Mouse (Mus musculus) embryonic facial prominence, embryonic 15.5 days (tissue): Measurements from ENCODE around the gene Btnl2. TPM values are rescaled to one million over a fixed set of nuclear protein-coding genes. Genes with fewer than 3 reads are reported as not detected.
"Not testable (repeated sequence)": the region's sequence is repeated elsewhere in the genome, so short reads cannot be mapped to it uniquely, and the experiment has no call there.

ENCODE experiments used
- ATAC-seq: fragments of 200-750 bp; cut with Nextera tagmentation; 2 replicates; pipeline ENCODE4 v1.8.0; 2017; ENCODE audit warnings: low read depth, moderate TSS enrichment; ENCODE audit not compliant: insufficient number of reproducible peaks, low FRiP score, low TSS enrichment
- H3K27ac ChIP-seq: fragments of 300-500 bp; sonication (generic); replicated peaks from 2 replicates; pipeline ENCODE4 v1.5.1; 2015; ENCODE audit warnings: mild to moderate bottlenecking, inconsistent platforms
- H3K27me3 ChIP-seq: fragments of 300-500 bp; sonication (generic); 2 replicates; pipeline ENCODE4 v1.6.1; 2015; ENCODE audit warnings: inconsistent platforms
- H3K36me3 ChIP-seq: fragments of 300-500 bp; sonication (generic); 2 replicates; pipeline ENCODE4 v1.6.1; 2015; ENCODE audit warnings: mild to moderate bottlenecking, inconsistent platforms
- H3K4me1 ChIP-seq: fragments of 300-500 bp; sonication (generic); 2 replicates; pipeline ENCODE4 v1.6.1; 2015; ENCODE audit warnings: inconsistent platforms
- H3K4me2 ChIP-seq: fragments of 300-500 bp; sonication (generic); replicated peaks from 2 replicates; pipeline ENCODE4 v1.6.1; 2015; ENCODE audit warnings: mild to moderate bottlenecking, inconsistent platforms
- H3K4me3 ChIP-seq: fragments of 300-500 bp; sonication (generic); replicated peaks from 2 replicates; pipeline ENCODE4 v1.5.1; 2015; ENCODE audit warnings: mild to moderate bottlenecking, inconsistent platforms
- H3K9ac ChIP-seq: fragments of 300-500 bp; sonication (generic); 2 replicates; pipeline ENCODE4 v1.6.1; 2015; ENCODE audit warnings: inconsistent platforms
- H3K9me3 ChIP-seq: fragments of 300-500 bp; sonication (generic); replicated peaks from 2 replicates; pipeline ENCODE4 v1.6.1; 2016; ENCODE audit warnings: inconsistent platforms
- WGBS: fragments of 180-500 bp; shearing (Covaris S2); methylation state at CpG from one replicate; pipeline ENCODE4 v1.1.7; 2015; 5-methylcytosine and 5-hydroxymethylcytosine counted together
- polyA plus RNA-seq: library from polyadenylated mRNA; unstranded; fragments of >200 nt; fragmentation: Nextera tagmentation; extraction: Ambion mirVana; gene quantifications from 2 replicates; pipeline ENCODE4 v1.2.1, GENCODE M21; 2015

Gene Btnl2
- 0.24 and 0.30 TPM in 2 replicates for polyA plus RNA-seq

DNA sequence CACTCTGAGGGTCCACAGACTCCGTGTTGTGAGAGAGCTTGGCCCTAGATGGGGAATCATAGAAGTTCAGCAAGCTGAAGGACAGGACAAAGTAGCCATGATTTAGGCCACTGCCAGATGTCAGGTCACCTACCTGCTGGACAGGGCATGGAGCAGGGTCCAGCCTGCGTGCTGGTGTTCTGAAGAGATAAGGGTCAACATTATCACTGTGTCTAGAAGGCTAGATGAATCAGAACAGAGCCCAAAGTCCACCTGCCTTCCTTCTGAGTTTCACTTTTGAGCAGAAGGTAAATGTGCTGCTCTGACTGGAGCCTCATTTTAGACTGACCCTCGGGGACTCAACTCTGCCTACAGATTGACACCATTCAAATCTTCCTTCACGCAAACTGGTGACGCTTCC is at the start of gene Btnl2:
Gene Btnl2, plus strand, starts transcription at position 284 of the 400 bp plus-strand sequence.
- 82% methylated on average over 5 of the region's 5 CpGs for WGBS
- no peaks in the 10 kb centered on the region for H3K9me3 ChIP-seq

DNA sequence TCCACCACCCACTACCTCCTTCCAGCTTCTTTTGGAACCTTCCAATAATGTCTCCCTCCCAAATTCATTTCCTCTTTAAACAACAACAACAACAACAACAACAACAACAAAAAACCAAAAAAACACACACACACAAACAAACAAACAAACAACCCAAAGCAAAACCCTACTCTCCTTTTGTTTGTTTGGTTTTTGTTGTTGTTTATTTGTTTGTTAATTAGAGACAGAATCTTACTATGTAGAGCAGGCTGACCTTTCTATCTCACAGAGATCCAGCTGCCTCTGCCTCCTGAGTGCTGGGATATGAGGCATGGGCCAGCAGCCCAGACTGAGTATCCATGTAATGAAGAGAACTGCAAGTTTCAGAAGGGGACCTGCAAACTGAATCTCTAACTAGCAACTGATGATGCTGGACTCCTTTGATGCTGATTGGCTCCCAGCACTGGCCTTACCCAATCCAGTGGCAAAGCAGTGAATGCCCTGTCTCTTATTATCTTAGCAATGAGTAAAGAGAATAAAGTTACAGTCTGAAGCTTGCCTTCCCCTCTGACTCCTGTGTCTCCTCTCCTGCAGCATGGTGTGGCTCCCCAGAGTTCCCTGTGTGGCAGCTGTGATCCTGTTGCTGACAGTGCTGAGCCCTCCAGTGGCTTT is 49.1 kb upstream of the Btnl2 start, which contains the start of gene H2-Eb1:
Gene H2-Eb1, plus strand, starts transcription at position 488 of the 651 bp plus-strand sequence.
- H3K9me3 ChIP-seq: no peaks in the 10 kb centered on the region
- peak; percentile 74 for ATAC-seq
- no peak within 1 kb of the TSS for H3K27ac ChIP-seq
- no peak within 1 kb of the TSS for H3K9ac ChIP-seq
- 0 out of 2 replicates have a peak, but pooled peaks cover 8% of the 10 kb centered on the region for H3K4me1 ChIP-seq
- H3K36me3 ChIP-seq: no peaks in the 10 kb centered on the region
- H3K27me3 ChIP-seq: no peaks in the 10 kb centered on the region; the same call in 1 of the 2 replicates
- H3K4me2 ChIP-seq: no peak within 1 kb of the TSS
- no peak within 1 kb of the TSS for H3K4me3 ChIP-seq

More for the DNA sequence above, at the start of gene Btnl2:
- Histone ChIP-seq H3K4me1 (no peaks in the 10 kb centered on the region), H3K9ac (no peak within 1 kb of the TSS), H3K27me3 (no peaks in the 10 kb centered on the region), H3K4me2 (no peak within 1 kb of the TSS), H3K36me3 (no peaks in the 10 kb centered on the region), H3K27ac (no peak within 1 kb of the TSS), H3K4me3 (no peak within 1 kb of the TSS)
- ATAC-seq: no peak

DNA sequence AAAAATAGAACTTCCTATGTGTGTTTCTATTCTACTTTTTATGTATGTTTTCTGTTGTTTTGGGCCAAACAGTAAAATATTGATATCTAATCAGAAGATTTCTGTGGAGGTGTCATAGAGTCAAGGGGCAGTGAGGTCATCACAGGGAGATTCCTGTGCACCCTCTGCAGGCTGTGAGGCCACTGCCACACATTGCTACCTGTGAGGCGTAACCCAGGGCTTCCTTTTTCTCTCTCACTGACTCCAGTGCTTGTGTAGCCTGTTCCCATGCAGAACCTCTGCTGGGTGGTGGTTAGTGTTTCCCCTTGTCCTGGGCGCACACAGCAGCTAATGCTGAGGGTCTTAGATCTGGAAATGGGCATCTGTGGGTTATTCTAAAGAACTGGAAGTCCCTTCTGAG is 48.2 kb upstream of the Btnl2 start:
- H3K36me3 ChIP-seq: no peaks in the 10 kb centered on the region
- H3K27me3 ChIP-seq: no peaks in the 10 kb centered on the region; the same call in 1 of the 2 replicates
- no peak for ATAC-seq
- no peak overlapping the region for H3K4me2 ChIP-seq
- no peak overlapping the region for H3K27ac ChIP-seq
- 76% methylated on average over 2 of the region's 2 CpGs for WGBS
- no peak overlapping the region for H3K4me3 ChIP-seq
- H3K9ac ChIP-seq: no peak overlapping the region
- H3K4me1 ChIP-seq: 0 out of 2 replicates have a peak, but pooled peaks cover 8% of the 10 kb centered on the region
- H3K9me3 ChIP-seq: no peaks in the 10 kb centered on the region

DNA sequence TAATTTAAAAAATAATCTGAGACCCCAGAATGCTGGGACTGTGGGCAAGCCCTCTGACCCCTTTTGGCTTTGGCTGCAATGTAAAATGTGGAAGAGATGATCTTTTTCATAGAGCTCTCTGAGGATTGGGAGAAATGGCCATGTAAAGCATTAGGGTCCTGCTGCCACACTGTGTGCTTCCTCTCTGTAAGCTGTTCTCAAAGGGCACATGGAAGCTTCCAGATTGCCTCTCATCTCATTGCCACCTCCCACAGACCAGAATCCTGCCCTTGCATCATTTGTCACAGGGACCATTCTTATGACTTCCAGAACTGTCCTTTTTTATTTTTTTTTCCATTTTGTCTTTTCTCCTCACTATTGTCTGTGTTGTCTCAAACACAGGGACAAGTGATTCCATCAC is 47.4 kb upstream of the Btnl2 start:
- no peaks in the 10 kb centered on the region; the same call in 1 of the 2 replicates for H3K27me3 ChIP-seq
- H3K9me3 ChIP-seq: no peaks in the 10 kb centered on the region
- no peak for ATAC-seq
- H3K27ac ChIP-seq: no peak overlapping the region
- no peaks in the 10 kb centered on the region for H3K36me3 ChIP-seq
- H3K4me1 ChIP-seq: 0 out of 2 replicates have a peak, but pooled peaks cover 8% of the 10 kb centered on the region
- no peak overlapping the region for H3K9ac ChIP-seq
- no peak overlapping the region for H3K4me3 ChIP-seq
- H3K4me2 ChIP-seq: no peak overlapping the region

DNA sequence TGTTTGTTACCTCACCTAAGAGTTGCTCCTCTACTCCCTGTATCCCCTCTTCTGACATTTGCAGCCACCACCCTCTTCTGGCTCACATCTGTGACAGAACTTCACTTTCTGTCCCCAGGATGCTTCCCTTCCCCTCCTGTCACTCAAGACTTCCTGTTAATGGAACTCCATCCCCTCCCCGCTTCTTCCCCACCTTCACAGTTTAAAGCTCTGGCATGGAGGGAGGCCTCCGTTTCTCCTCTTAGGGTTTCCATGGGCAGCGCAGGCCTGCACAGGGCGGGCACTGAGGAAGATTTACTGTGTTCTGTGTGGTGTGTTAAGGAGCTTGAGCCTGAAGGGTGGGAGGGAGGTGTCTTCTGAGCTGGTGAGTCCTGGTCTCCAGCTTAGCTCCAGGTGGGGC is 46.5 kb upstream of the Btnl2 start:
- WGBS: 71% methylated on average over 4 of the region's 4 CpGs
- Histone ChIP-seq H3K9me3 (no peaks in the 10 kb centered on the region), H3K27ac (no peak overlapping the region), H3K9ac (no peak overlapping the region), H3K4me1 (0 out of 2 replicates have a peak, but pooled peaks cover 8% of the 10 kb centered on the region), H3K4me2 (no peak overlapping the region), H3K4me3 (no peak overlapping the region), H3K27me3 (no peaks in the 10 kb centered on the region; the same call in 1 of the 2 replicates), H3K36me3 (no peaks in the 10 kb centered on the region)
- no peak for ATAC-seq

DNA sequence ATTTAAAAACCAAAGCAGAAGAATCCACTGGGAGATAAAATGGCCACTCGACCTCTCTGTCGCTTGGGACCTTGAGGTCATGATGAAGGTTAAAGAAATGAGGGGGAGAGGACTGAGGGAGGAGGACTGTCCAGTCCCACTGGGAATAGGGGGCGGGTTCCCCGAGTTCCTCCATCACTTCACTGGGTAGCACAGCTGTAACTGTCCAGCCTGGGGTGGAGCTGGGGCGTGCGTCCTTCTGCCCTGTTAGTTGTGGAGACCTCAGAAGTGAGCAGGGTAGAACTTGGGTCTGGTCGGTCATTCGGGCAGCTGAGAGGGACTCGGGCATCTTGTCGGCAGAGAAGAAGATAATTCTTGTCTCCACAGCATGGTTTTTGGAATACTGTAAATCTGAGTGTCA is 45.4 kb upstream of the Btnl2 start:
- Histone ChIP-seq H3K36me3 (no peaks in the 10 kb centered on the region), H3K27me3 (no peaks in the 10 kb centered on the region; the same call in 1 of the 2 replicates), H3K9ac (peak overlapping the region; percentile 57; the same call in 1 of the 2 replicates), H3K9me3 (no peaks in the 10 kb centered on the region), H3K4me1 (0 out of 2 replicates have a peak, but pooled peaks cover 8% of the 10 kb centered on the region), H3K4me2 (peak overlapping the region; percentile 74), H3K4me3 (peak overlapping the region; percentile 64), H3K27ac (no peak overlapping the region)
- WGBS: 35% methylated on average over 10 of the region's 10 CpGs
- no peak for ATAC-seq

DNA sequence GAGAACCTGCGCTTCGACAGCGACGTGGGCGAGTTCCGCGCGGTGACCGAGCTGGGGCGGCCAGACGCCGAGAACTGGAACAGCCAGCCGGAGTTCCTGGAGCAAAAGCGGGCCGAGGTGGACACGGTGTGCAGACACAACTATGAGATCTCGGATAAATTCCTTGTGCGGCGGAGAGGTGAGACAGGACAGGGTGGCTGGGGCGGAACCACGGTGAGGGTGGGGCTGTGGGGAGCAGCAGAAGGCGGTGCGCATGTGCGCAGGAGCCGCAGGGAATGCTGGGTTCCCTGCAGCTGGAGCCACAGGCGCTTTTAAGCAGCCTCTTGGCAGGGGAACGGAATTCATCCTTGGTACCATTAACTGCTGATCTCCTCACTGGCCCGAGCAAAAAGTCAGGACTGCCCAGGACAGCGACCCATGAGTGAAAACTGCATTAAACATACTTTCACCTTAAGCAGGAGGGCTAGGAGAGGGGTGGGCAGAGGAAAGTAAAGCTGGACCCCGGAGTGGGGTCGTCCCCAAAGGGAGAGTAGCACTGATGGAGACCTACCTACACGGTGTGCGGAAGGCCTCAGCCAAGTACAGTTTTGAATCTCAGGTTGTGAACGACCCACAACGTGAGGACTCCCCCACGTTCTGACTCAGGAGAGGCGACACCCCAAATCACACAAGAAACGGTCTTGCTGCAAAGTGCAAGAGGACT is 44.8 kb upstream of the Btnl2 start:
- peak overlapping the region; percentile 57; the same call in 1 of the 2 replicates for H3K9ac ChIP-seq
- ATAC-seq: peak; percentile 80
- H3K4me1 ChIP-seq: 0 out of 2 replicates have a peak, but pooled peaks cover 8% of the 10 kb centered on the region
- H3K27ac ChIP-seq: 0 out of 2 replicates have a peak overlapping the region, but pooled peaks have one; percentile 44
- peak overlapping the region; percentile 64 for H3K4me3 ChIP-seq
- WGBS: 19% methylated on average over 38 of the region's 38 CpGs
- H3K9me3 ChIP-seq: no peaks in the 10 kb centered on the region
- H3K4me2 ChIP-seq: peak overlapping the region; percentile 74
- H3K27me3 ChIP-seq: no peaks in the 10 kb centered on the region; the same call in 1 of the 2 replicates
- no peaks in the 10 kb centered on the region for H3K36me3 ChIP-seq

DNA sequence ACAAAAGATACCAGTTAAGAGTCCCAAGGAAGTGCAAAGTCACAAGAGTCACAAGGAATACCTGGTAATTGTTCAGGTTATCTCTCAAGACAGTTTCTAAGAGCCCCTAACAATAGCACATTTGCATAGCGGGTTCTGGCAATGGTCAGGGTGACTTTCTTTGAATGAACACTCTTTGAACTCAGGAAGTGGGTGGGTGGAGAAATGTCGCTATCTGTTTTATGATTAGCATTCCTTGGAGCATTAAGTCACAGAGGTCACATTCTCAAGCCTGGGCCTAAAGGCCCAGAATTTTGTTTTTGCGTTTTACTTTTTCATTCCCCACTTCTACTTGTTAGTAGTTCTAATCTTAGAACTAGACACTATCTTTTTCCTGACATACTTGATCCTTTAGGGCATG is 44.1 kb upstream of the Btnl2 start:
- H3K27me3 ChIP-seq, H3K36me3 ChIP-seq, H3K9me3 ChIP-seq, H3K9ac ChIP-seq, H3K27ac ChIP-seq, H3K4me2 ChIP-seq, H3K4me3 ChIP-seq, H3K4me1 ChIP-seq, ATAC-seq: not testable (repeated sequence)
- WGBS: 86% methylated on average over 3 of the region's 3 CpGs

DNA sequence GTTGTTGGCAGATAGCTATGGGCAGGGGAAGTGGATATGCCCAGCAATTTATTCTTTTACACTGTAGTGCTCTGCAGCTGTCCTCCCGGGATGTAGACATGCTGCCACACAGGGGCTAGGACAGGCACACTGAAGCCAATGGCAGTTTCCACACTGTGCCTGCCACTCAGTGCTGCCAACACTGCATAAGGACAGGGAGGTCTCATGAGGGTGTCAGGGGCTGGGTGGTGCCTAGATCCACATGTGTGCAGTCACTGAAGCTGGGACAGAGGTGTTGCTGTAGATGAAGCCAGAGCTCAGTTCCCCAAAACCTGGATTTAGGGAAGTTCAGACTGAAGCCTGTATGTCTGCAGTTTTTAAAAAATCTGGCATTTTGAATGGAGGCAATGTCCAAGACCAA is 42.4 kb upstream of the Btnl2 start:
- Histone ChIP-seq H3K4me1 (0 out of 2 replicates have a peak, but pooled peaks cover 8% of the 10 kb centered on the region), H3K9me3 (no peaks in the 10 kb centered on the region), H3K27me3 (peaks cover 3% of the 10 kb centered on the region; the same call in 1 of the 2 replicates), H3K27ac (no peak overlapping the region), H3K4me3 (no peak overlapping the region), H3K36me3 (no peaks in the 10 kb centered on the region), H3K9ac (no peak overlapping the region), H3K4me2 (no peak overlapping the region)
- 88% methylated on average over 1 of the region's 1 CpGs for WGBS
- ATAC-seq: no peak

DNA sequence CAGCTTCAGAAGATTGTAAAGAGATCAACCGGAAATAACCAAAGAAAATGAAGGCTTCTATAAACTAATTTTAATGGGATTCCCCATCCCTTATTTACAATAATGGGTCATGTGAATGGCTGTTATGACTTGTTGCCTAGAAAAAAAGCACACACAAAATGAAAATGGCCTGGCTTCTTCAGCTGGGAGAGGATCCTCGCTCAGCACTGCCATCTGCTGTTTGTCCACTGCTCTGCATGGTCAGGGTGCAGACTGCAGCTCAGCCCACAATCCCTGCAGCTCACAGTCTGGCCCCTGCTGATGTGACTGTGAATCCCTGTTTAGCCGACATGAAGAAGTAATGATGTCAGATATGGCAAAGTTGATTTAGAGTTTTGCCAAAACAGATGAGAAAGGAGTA is 41.2 kb upstream of the Btnl2 start:
- Histone ChIP-seq H3K4me3 (no peak overlapping the region), H3K36me3 (no peaks in the 10 kb centered on the region), H3K9ac (no peak overlapping the region), H3K4me2 (no peak overlapping the region), H3K4me1 (0 out of 2 replicates have a peak, but pooled peaks cover 8% of the 10 kb centered on the region), H3K27ac (no peak overlapping the region), H3K27me3 (peaks cover 3% of the 10 kb centered on the region; the same call in 1 of the 2 replicates), H3K9me3 (no peaks in the 10 kb centered on the region)
- ATAC-seq: no peak
- 33% methylated on average over 3 of the region's 3 CpGs for WGBS

DNA sequence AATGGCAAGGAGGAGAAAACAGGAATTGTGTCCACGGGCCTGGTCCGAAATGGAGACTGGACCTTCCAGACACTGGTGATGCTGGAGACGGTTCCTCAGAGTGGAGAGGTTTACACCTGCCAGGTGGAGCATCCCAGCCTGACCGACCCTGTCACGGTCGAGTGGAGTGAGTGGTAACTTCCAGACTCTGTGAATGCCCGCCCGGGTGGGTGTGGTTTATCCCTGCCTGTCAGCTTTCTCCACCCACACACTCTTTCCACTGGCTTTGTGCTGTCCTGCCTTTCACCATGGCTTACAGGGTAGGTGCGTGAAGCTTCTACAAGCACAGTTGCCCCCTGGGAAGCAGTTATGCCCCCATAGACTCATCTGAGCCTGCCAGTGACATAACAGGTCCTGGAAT is 40.3 kb upstream of the Btnl2 start:
- Histone ChIP-seq H3K9ac (no peak overlapping the region), H3K9me3 (no peaks in the 10 kb centered on the region), H3K27ac (no peak overlapping the region), H3K36me3 (no peaks in the 10 kb centered on the region), H3K4me3 (no peak overlapping the region), H3K27me3 (peaks cover 3% of the 10 kb centered on the region; the same call in 1 of the 2 replicates), H3K4me2 (no peak overlapping the region), H3K4me1 (0 out of 2 replicates have a peak, but pooled peaks cover 6% of the 10 kb centered on the region)
- 67% methylated on average over 9 of the region's 9 CpGs for WGBS
- no peak for ATAC-seq
